Mouse (Mus musculus): ENCODE results near the gene Nxpe4.
"Not testable (repeated sequence)": the region's sequence is repeated elsewhere in the genome, so short reads cannot be mapped to it uniquely, and the experiment has no call there.

The Nxpe4 gene

DNA sequence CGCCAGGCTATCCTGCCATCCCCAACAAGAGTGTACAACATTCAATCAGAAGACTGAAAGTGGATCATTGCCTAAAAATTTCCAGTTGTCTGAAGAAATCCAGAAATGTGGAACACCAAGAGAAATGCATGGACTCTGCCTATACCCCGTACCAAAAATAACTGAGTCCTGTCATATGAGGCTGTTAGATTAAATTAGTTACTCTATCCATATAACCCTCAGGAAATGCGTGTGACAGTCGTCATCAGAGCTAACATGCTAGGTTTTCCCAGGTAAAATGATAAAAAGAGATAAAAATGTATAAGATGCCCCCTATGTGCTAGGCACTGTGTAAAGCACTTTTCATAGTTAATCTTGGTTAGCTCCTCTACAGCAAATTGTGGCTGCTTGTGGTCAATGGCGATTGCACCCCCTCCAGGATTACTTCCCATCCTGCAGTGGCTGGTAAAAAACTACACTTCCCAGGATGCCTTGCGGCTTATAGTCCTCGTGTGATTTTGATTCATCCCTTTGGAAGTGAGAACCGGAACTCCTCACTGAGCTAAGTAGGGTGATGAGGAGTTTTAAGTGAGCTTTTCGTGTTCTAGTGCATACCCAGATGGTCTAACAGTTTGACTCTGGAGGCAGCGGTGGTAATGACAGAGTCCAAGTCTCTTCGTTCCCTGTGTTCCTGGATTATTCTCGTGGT is at the start of gene Nxpe4:
TSS of gene Nxpe4 (plus strand) at position 519 of the 688 bp plus-strand sequence.
- no peak for DNase-seq (ENCODE audit: low read depth in 2 of 2, low spot score in 2 of 2)

DNA sequence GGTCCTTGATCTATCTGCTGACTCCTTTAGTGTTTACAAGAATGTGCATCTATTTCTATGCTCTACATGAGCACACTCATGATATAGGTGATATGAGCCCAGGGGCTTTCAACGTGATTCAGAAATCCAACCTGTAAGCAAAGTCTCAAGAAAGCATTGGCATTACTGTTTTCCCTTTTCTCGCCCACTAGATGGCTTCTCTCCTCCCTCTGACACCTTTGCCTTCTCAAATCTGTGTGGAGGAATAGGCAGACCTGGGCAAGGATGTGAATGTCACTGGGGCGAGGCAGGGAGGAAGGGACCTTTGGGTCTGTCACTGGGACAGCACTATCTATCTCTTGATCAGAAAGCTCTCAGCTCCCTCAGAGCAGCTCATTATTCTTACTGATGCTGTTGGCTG is 35.0 kb upstream of the Nxpe4 start:
- no peak for DNase-seq (ENCODE audit: low read depth in 2 of 2, low spot score in 2 of 2)

GRCm38 (mm10) chr9:48137507-48137906 is 24.3 kb upstream of the Nxpe4 start:
- DNase-seq (ENCODE audit: low read depth in 2 of 2, low spot score in 2 of 2): no peak

DNA sequence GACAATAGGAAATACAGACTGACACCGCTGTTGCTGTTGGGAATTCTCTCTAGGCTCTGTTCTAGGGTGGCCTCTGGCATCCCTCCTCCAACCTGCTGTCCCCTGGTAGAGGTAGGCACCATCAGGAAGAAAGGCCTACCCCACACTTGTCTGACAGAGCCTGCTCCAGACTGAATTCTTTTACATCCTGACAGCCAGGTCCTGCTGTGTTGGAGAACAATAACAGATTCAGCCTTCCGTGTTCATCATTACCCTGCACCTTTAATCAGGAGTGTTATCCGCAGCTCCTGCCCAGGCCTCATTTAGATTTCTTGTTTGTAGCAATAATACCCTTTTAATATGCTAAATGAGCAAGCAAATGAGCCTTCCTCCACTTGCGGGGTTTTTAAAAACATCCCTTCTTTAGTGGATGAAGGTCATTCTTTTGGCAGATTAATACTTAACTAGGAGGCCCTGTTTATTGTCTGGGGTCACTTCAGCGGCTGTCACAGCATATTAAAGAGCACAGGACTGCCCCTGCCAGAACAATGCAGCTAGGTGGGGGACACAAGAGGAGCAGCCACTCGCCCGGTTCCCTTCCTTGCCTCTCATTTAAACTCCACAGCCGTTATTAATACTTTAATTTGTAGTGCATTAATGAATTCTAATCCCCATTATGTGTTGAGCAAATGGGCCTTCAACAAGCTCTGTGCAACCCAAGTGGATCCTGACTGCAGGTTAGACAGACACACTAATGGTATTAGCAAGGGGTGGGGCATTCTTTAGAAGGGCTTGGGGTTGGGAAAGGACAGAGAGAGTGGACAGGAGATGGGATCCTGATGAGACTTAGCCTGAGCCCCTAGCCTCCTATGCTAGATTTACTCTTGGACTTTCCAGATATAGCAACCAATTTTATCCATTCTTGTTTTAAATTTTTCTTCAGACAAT is 21.1 kb upstream of the Nxpe4 start:
- no peak for DNase-seq (ENCODE audit: low read depth in 2 of 2, low spot score in 2 of 2)

DNA sequence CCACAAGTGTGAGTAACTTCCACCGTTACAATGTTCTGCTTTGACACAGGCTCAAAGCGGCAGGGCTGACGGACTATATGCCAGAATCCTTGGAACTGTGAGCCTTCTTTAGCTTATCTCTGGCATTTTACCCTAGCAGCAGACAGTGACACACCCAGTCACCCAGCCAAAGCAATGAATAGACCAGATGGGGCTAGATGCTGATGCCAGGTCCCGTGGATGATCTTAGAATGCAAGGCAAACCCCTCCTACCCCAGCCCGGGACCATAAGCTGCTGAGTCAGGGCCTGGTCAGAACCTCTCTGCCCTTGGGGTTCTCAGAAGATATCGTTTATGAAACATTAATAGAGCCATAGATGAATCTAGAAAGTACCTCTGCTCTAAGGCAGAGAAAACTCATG is 19.2 kb upstream of the Nxpe4 start:
- no peak for DNase-seq (ENCODE audit: low read depth in 2 of 2, low spot score in 2 of 2)

DNA sequence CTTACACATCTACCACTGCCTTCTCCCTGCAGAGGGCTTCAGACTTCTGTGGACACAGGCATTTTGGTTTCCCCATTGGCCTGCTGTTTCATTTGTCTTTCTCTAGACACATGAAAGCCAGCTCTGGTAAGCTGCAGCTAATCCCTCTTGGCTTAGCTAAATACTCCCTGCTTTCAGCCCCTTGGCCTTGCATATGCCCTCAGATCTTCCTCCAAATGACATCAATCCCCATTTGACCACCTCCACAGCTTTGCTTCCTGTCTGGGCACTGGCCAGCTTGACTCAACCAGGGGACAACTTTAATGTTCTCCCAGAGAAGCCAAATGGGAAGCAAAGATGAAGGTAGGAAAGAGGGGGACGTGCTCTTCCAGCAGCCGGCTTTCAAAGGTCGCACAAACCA is 15.1 kb upstream of the Nxpe4 start:
- no peak for DNase-seq (ENCODE audit: low read depth in 2 of 2, low spot score in 2 of 2)

GRCm38 (mm10) chr9:48166531-48166930 is 4.7 kb downstream of the Nxpe4 start:
- not testable (repeated sequence) for DNase-seq (ENCODE audit: low read depth in 2 of 2, low spot score in 2 of 2)

GRCm38 (mm10) chr9:48176764-48177163 is 14.9 kb downstream of the Nxpe4 start:
- DNase-seq (ENCODE audit: low read depth in 2 of 2, low spot score in 2 of 2): no peak

GRCm38 (mm10) chr9:48181300-48181699 is 19.5 kb downstream of the Nxpe4 start:
- no peak for DNase-seq (ENCODE audit: low read depth in 2 of 2, low spot score in 2 of 2)

- DNase-seq (ENCODE audit: low read depth in 2 of 2, low spot score in 2 of 2): no peak
These were observed 21.0 kb downstream of the Nxpe4 start for GRCm38 (mm10) chr9:48182718-48183414.

- no peak for DNase-seq (ENCODE audit: low read depth in 2 of 2, low spot score in 2 of 2)
These were observed 22.5 kb downstream of the Nxpe4 start for GRCm38 (mm10) chr9:48184319-48184718.

GRCm38 (mm10) chr9:48188854-48189253 is 27.0 kb downstream of the Nxpe4 start:
- no peak for DNase-seq (ENCODE audit: low read depth in 2 of 2, low spot score in 2 of 2)

GRCm38 (mm10) chr9:48197458-48197884 is 35.6 kb downstream of the Nxpe4 start:
- no peak for DNase-seq (ENCODE audit: low read depth in 2 of 2, low spot score in 2 of 2)

- DNase-seq (ENCODE audit: low read depth in 2 of 2, low spot score in 2 of 2): no peak
These were observed 49.1 kb downstream of the Nxpe4 start for GRCm38 (mm10) chr9:48210970-48211369.

- DNase-seq (ENCODE audit: low read depth in 2 of 2, low spot score in 2 of 2): no peak
These were observed 50.1 kb downstream of the Nxpe4 start for GRCm38 (mm10) chr9:48211912-48212311.

DNA sequence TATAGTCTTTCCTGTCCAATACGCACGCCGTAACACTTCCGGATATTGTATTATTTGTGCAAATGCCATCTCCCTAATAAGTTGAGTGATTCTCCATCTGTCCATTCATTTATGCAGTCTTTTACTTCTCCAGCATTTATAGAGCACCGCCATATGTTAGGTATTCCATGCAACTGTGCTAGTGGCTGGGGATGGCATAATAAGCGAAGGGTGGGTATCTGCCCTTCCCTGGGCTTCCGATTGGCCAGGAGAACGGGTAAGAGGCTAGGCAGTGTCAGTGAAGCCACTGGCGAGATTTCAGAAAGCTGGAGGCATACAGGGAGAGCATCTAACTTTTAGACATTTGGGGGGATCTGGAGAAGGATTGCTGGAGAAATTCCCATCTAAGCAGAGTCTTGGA is 52.9 kb downstream of the Nxpe4 start:
- no peak for DNase-seq (ENCODE audit: low read depth in 2 of 2, low spot score in 2 of 2)

DNA sequence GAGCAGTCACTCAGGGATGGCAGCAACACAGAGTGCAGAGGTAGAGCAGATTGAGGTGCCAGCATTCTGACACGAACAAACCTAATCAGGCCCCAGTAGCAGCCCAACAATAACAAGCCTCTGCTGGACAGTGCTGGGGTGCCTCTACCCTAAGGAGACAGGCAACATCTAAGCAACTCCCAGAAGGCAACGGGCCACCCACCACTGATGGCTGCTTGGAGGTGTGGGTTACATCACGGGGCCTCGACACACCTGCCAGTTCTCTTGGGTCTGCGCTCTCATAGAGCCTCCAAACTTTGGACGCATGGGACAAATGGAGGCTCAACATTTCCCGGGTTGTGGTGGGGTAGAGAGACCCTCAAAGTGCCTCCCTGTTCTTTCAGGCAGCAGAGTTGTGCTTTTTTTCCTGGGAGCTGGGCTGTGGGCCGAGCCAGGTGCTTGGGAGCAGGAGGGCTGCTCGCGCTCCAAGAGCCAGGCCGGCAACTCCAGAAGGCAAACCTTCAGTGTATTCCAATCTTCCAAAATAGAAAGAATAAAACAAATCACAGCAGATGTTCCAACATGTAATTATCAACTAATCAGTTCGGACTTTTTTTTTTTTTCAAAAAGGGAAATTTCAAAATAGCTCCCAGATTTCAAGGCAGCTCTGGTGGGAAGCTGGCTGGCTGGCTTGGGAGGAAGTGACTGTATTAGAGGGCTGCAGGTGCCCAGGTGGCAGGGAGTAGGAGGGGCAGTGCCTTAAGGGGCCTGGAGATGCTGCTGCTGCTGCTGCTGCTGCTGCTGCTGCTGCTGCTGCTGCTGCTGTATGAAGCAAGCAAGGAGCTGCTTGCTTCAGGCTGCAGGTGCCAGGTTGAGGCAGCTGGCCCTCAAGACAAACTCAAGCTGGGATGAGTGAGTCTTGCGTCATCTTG is 54.5 kb downstream of the Nxpe4 start:
- DNase-seq (ENCODE audit: low read depth in 2 of 2, low spot score in 2 of 2): no peak

DNA sequence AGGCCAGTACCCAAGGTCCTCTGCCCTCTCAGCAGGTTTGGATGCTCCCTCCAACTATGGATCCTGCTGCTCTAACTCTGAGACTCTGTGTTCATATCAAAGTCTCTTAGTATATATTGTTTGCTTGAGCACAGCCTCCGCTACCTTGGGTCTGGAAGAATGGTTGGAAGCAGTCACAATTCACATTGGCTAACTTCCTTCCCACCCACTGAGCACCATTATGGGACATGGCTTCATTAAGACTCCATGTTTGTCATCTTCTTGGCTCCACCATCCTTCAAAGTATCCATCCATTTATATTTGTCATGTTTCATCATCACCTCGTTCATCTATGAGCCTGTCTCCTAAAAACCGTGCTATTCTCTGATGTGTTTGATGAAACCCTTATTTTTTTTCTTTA is 68.9 kb downstream of the Nxpe4 start:
- DNase-seq (ENCODE audit: low read depth in 2 of 2, low spot score in 2 of 2): no peak

GRCm38 (mm10) chr9:48236455-48236854 is 74.6 kb downstream of the Nxpe4 start:
- no peak for DNase-seq (ENCODE audit: low read depth in 2 of 2, low spot score in 2 of 2)

DNA sequence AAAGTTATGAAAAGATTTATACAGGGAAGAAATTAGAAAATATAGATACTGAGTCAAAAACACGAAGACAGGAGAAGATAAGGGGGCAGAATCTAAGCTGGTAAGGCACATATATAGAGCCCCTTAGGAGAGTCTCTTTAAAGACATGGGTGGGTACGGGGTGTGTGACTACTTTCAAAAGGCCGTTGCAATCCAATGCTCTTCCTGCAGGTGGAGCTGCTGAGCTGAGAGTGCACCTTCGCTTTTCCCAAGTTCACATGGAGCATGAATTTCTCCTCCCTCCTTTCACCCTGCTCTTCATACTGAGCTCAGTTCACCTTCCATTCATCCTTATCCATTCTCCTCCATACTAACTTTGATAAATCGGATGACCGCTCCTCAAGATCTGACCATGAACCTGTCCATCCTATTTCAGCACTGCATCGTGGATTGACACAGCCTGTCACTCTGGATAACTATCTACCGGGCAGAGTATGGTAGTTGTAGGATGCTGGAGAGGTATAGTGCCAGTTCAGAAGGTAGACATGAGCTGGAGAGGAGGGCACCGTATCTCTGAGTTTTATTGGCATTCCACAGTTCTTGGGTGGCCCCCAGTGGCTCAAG is 76.4 kb downstream of the Nxpe4 start:
- no peak for DNase-seq (ENCODE audit: low read depth in 2 of 2, low spot score in 2 of 2)
